Mouse (Mus musculus) MEL (cell line): Measurements from ENCODE around the gene Slc22a20.

ENCODE experiments used
- EP300 ChIP-seq, 2 experiments: IDR thresholded peaks; 2 replicates each; pipeline ENCODE4 v1.6.1; 2011; ENCODE audit warnings: improper control_type of control experiment in 2 of 2, low read length in 2 of 2, low read depth in 1 of 2, mild to moderate bottlenecking in 1 of 2
- KAT2A ChIP-seq: conservative IDR thresholded peaks from 2 replicates; pipeline ENCODE4 v1.6.1; 2012; ENCODE audit warnings: low read depth, low read length, improper control_type of control experiment, inconsistent platforms
- RCOR1 ChIP-seq: IDR thresholded peaks from 2 replicates; pipeline ENCODE4 v1.6.1; 2012; ENCODE audit warnings: low read depth, mild to moderate bottlenecking, inconsistent platforms, low read length, improper control_type of control experiment

DNA sequence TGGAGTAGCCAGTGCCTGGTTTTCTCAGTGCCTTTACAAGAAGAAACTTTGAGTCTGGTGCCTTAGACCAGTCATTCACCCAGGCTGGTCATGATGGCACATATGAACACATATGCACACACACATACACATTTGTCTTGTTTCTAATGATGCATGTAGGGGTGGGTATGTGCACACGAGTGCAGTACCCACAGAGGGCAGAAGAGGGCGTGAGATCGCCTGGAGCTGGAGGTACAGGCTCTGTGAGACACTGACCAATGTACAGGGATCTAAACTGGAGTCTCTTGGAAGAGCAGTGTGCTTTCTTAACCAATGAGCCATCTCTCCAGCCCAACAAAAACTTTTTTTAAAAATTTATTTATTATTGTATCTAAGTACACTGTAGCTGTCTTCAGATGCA is 12.2 kb upstream of the Slc22a20 start:
- no peak for TF ChIP-seq EP300 (IDR thresholded peaks at IDR 0.05; ENCODE audit: low read depth in 1 of 2, low read length in 2 of 2)
- TF ChIP-seq KAT2A: no peak
- TF ChIP-seq RCOR1: no peak
